Mouse (Mus musculus) heart, adult 2 months (tissue): ENCODE results near the gene Hist1h2ad. TPM values are rescaled to one million over a fixed set of nuclear protein-coding genes. Genes with fewer than 3 reads are reported as not detected.
A peak's percentile ranks its signal among the peaks of the same experiment; 100 is the strongest.
"Not testable (repeated sequence)": the region's sequence is repeated elsewhere in the genome, so short reads cannot be mapped to it uniquely, and the experiment has no call there.

ENCODE experiments used
- DNase-seq, 2 experiments: peaks; one replicate each; pipeline ENCODE4 v3.0.0; 2021
- H3K27ac ChIP-seq: fragments of 200-600 bp; 2 replicates; pipeline ENCODE4 v1.8.1; 2022
- H3K27me3 ChIP-seq: fragments of 200-500 bp; 2 replicates; pipeline ENCODE4 v1.6.1; 2012; ENCODE audit warnings: mild to moderate bottlenecking, low read length, inconsistent platforms, mixed read lengths; ENCODE audit not compliant: control insufficient read depth, insufficient read depth
- H3K36me3 ChIP-seq: fragments of 200-500 bp; 2 replicates; pipeline ENCODE4 v1.6.1; 2012; ENCODE audit warnings: low read length, inconsistent platforms; ENCODE audit not compliant: control insufficient read depth, insufficient read depth
- H3K4me1 ChIP-seq: fragments of 200-500 bp; 2 replicates; pipeline ENCODE4 v1.6.1; 2011; ENCODE audit warnings: low read length; ENCODE audit not compliant: control insufficient read depth, insufficient read depth
- H3K4me3 ChIP-seq: fragments of 200-600 bp; 2 replicates; pipeline ENCODE4 v1.8.1; 2022
- H3K79me2 ChIP-seq: fragments of 200-500 bp; replicated peaks from 2 replicates; pipeline ENCODE4 v1.6.1; 2012; ENCODE audit warnings: mild to moderate bottlenecking, inconsistent platforms, low read length, moderate library complexity, mixed read lengths; ENCODE audit not compliant: control insufficient read depth, insufficient read depth
- H3K9ac ChIP-seq: fragments of 200-500 bp; 2 replicates; pipeline ENCODE4 v1.6.1; 2012; ENCODE audit warnings: low read depth, mild to moderate bottlenecking, control low read depth, inconsistent platforms, low read length, mixed read lengths
- CTCF ChIP-seq: fragments of 200-600 bp; IDR thresholded peaks from 2 replicates; pipeline ENCODE4 v1.8.1; 2022; ENCODE audit warnings: antibody characterized with exemption, mild to moderate bottlenecking, moderate library complexity
- EP300 ChIP-seq: fragments of 200-500 bp; IDR thresholded peaks from 2 replicates; pipeline ENCODE4 v1.6.1; 2011; ENCODE audit warnings: low read depth, low read length, control low read depth; ENCODE audit not compliant: insufficient read depth
- POLR2A ChIP-seq: fragments of 200-500 bp; IDR thresholded peaks from 2 replicates; pipeline ENCODE4 v1.6.1; 2011; ENCODE audit warnings: mild to moderate bottlenecking, low read depth, low read length, control low read depth; ENCODE audit not compliant: insufficient read depth
- WGBS: fragments of 180-500 bp; shearing (Covaris S2); methylation state at CpG from one replicate; pipeline ENCODE4 v1.1.7; 2018; 5-methylcytosine and 5-hydroxymethylcytosine counted together
- intact Hi-C: fragments of 180-260 bp; cut with DNase I; formaldehyde crosslinking; loops from one replicate; pipeline ENCODE4 v1.15.1; 2025
- polyA plus RNA-seq: library from polyadenylated mRNA; depleted of rRNA; stranded (reverse); fragments of >200 nt; gene quantifications from 2 replicates; pipeline ENCODE4 v1.2.3, GENCODE M21; 2012
- total RNA-seq, 2 experiments: library from RNA; stranded (reverse); gene quantifications; 2 replicates each; pipeline ENCODE4 v1.2.3; 2021

Hist1h2ad gene
- total and polyA plus RNA-seq, 3 experiments = 0.61 to 2.8 (median 1.4) TPM

DNA sequence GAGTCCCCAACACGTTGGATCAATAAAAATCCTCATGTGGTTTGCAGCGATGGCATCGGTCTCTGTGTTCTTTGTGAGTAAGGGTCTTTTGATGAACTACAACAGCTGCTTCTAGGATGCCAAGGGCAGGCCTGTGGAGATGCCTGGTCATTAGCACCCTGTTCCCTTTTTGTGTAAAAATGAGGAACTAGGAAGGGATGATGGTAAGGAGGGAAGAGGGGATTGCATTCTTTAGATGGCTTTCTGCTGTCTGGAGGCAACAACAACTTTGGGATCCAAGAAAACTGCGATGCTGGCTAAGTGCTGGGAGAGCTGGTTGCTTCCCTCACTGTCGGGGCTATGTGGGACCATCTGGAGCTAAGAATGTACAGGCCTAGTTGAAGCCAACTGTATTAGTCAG lies 35.9 kb upstream of the Hist1h2ad start:
- Histone ChIP-seq H3K27ac (no peak overlapping the region), H3K36me3 (peaks cover 7% of the 10 kb centered on the region), H3K9ac (no peak overlapping the region), H3K4me3 (no peak overlapping the region), H3K27me3 (no peaks in the 10 kb centered on the region), H3K4me1 (no peaks in the 10 kb centered on the region; the same call in none of the 2 replicates), H3K79me2 (no peaks in the 10 kb centered on the region)
- TF ChIP-seq EP300 (no peak), CTCF (no peak), POLR2A (no peak)
- DNase-seq = no peak
- 85% methylated on average over 5 of the region's 5 CpGs for WGBS
- intact Hi-C loops = no loop called here

DNA sequence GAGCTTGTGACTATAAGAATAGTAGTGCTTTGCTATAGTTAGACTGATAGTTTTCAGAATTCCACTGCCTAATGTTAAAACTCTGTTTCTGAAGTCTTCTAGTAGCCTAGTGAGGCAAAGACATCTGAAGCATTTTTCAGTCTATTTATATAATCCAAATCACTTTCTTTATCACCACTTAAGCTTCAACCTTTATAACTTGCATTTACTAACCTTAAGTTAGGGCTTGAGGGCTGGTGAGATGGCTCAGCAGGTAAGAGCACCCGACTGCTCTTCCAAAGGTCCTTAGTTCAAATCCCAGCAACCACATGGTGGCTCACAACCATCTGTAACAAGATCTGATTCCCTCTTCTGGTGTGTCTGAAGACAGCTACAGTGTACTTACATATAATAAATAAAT lies 34.4 kb upstream of the Hist1h2ad start:
- H3K27me3 ChIP-seq, DNase-seq, H3K4me1 ChIP-seq, intact Hi-C loops, H3K27ac ChIP-seq, H3K36me3 ChIP-seq, H3K79me2 ChIP-seq, H3K4me3 ChIP-seq, H3K9ac ChIP-seq: not testable (repeated sequence)
- 76% methylated on average over 1 of the region's 1 CpGs for WGBS

DNA sequence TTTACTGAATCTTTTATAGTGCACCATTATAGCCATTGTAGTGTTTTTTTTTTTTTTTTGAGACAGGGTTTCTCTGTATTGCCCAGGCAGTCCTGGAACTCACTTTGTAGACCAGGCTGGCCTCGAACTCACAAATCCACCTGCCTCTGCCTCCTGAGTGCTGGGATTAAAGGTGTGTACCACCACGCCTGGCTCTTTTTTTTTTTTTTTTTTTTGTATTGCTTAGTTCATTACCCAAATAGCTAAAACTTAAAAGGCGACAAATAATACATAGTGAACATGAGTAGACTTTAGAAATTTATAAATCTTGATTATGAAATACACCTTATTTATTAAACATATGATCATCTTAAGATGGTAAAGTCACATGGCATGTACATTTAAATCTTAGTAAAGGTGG lies 32.7 kb upstream of the Hist1h2ad start:
- Histone ChIP-seq H3K79me2 (no peaks in the 10 kb centered on the region), H3K27ac (no peak overlapping the region), H3K27me3 (no peaks in the 10 kb centered on the region), H3K36me3 (no peaks in the 10 kb centered on the region), H3K4me3 (no peak overlapping the region), H3K4me1 (no peaks in the 10 kb centered on the region; the same call in 1 of the 2 replicates), H3K9ac (no peak overlapping the region)
- TF ChIP-seq POLR2A = no peak
- TF ChIP-seq EP300 = no peak
- DNase-seq = no peak
- WGBS = 89% methylated on average over 3 of the region's 3 CpGs
- intact Hi-C loops = no loop called here

DNA sequence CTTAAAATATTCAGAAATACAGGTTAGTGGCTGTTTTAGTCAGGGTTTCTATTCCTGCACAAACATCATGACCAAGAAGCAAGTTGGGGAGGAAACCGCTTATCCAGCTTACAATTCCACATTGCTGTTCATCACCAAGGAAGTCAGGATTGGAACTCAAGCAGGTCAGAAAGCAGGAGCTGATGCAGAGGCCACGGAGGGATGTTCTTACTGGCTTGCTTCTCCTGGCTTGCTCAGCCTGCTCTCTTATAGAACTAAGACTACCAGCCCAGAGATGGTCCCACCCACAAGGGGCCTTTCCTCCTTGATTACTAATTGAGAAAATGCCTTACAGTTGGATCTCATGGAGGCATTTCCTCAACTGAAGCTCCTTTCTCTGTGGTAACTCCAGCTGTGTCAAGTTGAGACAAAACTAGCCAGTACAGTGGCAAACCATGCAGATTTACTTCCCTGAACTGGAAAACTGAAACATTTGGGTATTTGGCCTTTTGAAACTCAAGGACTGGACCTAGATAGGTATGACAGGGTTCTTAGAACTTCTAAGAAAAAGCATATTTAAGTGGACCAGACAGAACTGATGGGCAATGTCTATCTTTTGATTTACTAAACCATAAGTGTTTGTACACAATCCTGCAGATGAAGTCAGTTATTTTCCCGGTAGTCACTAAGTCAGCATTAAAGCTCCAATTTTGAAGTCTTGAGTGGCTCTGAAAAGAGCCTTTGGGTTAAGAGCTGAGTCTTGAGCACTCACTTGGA lies 31.8 kb upstream of the Hist1h2ad start:
- H3K36me3 ChIP-seq, H3K27me3 ChIP-seq, H3K79me2 ChIP-seq, intact Hi-C loops, DNase-seq, H3K27ac ChIP-seq, H3K4me1 ChIP-seq: not testable (repeated sequence)
- WGBS = 16% methylated on average over 3 of the region's 3 CpGs
- Histone ChIP-seq H3K9ac (peak overlapping the region; percentile 54), H3K4me3 (peak overlapping the region; percentile 81)

DNA sequence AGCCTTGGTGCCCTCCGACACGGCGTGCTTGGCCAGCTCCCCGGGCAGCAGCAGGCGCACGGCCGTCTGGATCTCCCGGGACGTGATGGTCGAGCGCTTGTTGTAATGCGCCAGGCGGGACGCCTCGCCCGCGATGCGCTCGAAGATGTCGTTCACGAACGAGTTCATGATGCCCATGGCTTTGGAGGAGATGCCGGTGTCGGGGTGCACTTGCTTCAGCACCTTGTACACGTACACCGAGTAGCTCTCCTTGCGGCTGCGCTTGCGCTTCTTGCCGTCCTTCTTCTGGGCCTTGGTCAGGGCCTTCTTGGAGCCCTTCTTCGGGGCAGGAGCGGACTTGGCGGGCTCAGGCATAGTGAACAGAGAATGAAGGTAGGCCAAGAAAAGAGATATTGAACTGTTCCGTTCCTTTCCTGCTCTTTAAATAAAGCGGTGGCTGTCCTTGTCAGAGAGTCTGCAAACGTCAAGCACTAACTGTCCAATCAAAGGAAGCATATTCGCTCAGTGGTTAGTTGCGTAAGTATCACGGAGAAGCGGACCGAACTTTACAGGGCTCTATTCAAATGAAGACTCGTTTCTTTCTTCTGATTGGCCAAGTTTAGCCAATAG lies 31.1 kb upstream of the Hist1h2ad start, which contains the start of gene Hist1h2bh:
TSS of gene Hist1h2bh (minus strand) at position 394 of the 609 bp plus-strand sequence.
- H3K79me2 ChIP-seq, H3K4me1 ChIP-seq, H3K27me3 ChIP-seq, H3K36me3 ChIP-seq, intact Hi-C loops: not testable (repeated sequence)
- peak; percentile 65 for TF ChIP-seq POLR2A
- peak within 1 kb of the TSS; percentile 54 for H3K9ac ChIP-seq
- whole genome bisulfite sequencing = under 1% methylated on average over 42 of the region's 42 CpGs
- H3K4me3 ChIP-seq = peak within 1 kb of the TSS; percentile 81
- peak within 1 kb of the TSS; percentile 84 for H3K27ac ChIP-seq
- peak; percentile 69 to 79 for DNase-seq

DNA sequence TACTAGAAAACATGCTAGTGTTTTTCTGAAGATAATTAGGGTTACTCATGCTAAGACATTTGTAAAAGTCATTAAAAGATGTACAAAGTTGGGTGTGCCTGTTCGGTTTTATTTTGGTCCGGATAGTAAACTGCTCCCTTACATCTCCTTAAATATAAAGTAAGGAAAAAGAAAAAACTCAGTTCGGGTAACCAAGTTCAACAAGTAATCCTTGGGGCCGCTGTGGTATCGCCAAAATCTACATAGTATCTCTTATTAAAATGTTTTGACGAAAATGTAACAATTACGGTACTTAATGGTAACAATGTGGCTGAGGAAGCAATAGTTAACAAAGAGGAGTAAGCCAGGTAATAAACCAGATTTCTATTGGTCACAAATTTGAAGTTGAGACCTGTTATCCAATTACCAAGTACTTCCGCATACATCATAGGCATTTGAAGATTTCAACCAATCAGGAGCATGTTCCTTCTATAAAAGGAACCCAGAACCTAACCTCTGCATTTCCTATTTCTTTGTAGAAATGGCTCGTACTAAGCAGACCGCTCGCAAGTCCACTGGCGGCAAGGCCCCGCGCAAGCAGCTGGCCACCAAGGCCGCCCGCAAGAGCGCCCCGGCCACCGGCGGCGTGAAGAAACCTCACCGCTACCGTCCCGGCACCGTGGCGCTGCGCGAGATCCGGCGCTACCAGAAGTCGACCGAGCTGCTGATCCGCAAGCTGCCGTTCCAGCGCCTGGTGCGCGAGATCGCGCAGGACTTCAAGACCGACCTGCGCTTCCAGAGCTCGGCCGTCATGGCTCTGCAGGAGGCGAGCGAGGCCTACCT lies 30.0 kb upstream of the Hist1h2ad start, which contains the start of gene Hist1h3f:
TSS of gene Hist1h3f (plus strand) at position 88 of the 822 bp plus-strand sequence.
- Histone ChIP-seq H3K4me3 (peak within 1 kb of the TSS; percentile 81), H3K36me3 (no peaks in the 10 kb centered on the region), H3K79me2 (no peaks in the 10 kb centered on the region), H3K4me1 (no peaks in the 10 kb centered on the region; the same call in 1 of the 2 replicates), H3K27ac (peak within 1 kb of the TSS; percentile 84), H3K27me3 (no peaks in the 10 kb centered on the region), H3K9ac (peak within 1 kb of the TSS; percentile 95)
- DNase-seq = peak; percentile 78 to 80
- intact Hi-C loops = loop anchor here (2.0 kb wide), 1 partner anchor 13 kb away; the partner anchor contains the start of gene Hist1h4h
- under 1% methylated on average over 30 of the region's 45 CpGs for WGBS
- TF ChIP-seq POLR2A (peak; percentile 95), CTCF (no peak)

DNA sequence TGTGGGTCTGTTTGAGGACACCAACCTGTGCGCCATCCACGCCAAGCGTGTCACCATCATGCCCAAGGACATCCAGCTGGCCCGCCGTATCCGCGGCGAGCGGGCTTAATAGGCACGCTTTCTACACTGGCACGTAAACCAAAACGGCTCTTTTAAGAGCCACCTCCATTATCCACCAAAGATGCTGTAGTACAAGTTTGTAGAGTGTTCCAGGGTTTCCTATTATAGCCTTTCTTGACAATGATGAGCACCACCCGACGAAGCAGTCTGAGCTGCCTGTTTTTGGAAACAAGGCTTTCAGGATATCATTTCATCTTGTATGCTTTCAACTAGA lies 29.4 kb upstream of the Hist1h2ad start:
- not testable (repeated sequence) for DNase-seq, H3K27me3 ChIP-seq, H3K4me1 ChIP-seq, H3K27ac ChIP-seq, H3K79me2 ChIP-seq, H3K36me3 ChIP-seq
- intact Hi-C loops = loop anchor here (2.0 kb wide), 1 partner anchor 14 kb away; the partner anchor contains the start of gene Hist1h4h
- H3K4me3 ChIP-seq = peak overlapping the region; percentile 81
- peak overlapping the region; percentile 60 for H3K9ac ChIP-seq
- WGBS = 0% methylated on average over 13 of the region's 14 CpGs
